Mouse (Mus musculus): ENCODE measurements around the gene Cmss1.

The Cmss1 gene

DNA sequence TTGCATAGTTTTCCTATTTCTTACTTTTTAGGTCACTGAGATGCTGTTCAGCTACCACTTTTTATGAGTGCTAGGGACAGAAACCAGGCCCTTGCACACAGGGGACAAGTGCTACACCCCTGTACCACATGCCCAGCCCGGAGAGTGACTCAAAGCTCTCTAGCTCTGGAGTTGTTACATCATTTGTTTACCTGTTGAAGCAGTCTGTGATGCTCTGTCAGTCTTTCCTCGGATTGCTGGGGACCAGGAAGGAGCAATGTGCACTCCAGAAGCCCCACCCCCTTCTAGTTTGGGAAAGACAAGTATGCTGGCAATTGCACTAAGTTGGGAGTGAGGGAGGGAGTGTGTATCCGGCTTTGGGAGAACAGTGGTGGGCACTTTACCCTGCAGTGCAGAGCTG is 257.0 kb downstream of the Cmss1 start:
- no peak for DNase-seq (ENCODE audit: low read depth, low spot score)

DNA sequence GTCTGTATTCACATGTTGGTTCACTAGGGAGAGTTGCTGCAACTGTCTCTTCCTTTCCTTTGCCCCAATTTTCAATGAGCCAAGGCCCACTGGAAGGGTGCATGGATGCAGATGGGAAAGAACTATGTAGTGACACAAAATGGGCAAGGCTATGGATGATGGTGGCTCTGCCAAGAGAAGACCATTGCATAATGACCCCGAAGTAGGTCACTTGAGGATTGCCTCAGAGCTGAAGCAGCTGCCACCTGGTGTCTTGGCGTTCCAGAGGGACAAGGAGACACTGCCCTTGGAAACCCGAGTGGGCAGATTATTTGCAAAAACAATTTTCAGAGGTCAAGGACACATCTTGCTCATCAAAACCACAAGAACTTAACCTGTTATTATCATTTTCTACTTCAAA is 257.6 kb downstream of the Cmss1 start:
- DNase-seq (ENCODE audit: low read depth, low spot score): no peak

- DNase-seq (ENCODE audit: low read depth, low spot score): no peak
Measured at GRCm38 (mm10) chr16:57346258-57346657, 260.4 kb downstream of the Cmss1 start.

- no peak for DNase-seq (ENCODE audit: low read depth, low spot score)
Measured at GRCm38 (mm10) chr16:57340613-57340898, 266.1 kb downstream of the Cmss1 start.

GRCm38 (mm10) chr16:57339765-57340612 is 266.7 kb downstream of the Cmss1 start:
- DNase-seq (ENCODE audit: low read depth, low spot score): no peak

- DNase-seq (ENCODE audit: low read depth, low spot score): no peak
Measured at GRCm38 (mm10) chr16:57336770-57337423, 269.8 kb downstream of the Cmss1 start.

DNA sequence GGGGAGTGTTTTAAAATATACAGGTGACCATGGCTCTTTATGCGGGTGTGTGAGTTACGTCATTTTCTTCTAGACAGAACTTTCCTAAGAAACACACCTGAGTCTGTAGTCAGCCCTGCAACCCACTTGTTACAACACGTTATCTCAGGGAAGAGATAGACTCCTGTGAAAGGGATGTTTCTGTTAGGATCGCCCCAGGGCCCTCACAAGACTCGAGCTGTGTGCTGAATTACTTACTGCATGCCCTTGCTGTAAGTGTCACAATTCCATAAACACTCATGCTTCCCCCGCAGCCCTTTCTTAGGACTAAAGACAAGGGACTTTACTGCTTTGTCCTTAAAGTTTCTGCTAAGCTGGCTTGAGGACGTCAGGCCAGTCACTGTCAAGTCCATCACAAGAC is 274.4 kb downstream of the Cmss1 start:
- DNase-seq (ENCODE audit: low read depth, low spot score): no peak

- no peak for DNase-seq (ENCODE audit: low read depth, low spot score)
Measured at GRCm38 (mm10) chr16:57330111-57330510, 276.6 kb downstream of the Cmss1 start.

DNA sequence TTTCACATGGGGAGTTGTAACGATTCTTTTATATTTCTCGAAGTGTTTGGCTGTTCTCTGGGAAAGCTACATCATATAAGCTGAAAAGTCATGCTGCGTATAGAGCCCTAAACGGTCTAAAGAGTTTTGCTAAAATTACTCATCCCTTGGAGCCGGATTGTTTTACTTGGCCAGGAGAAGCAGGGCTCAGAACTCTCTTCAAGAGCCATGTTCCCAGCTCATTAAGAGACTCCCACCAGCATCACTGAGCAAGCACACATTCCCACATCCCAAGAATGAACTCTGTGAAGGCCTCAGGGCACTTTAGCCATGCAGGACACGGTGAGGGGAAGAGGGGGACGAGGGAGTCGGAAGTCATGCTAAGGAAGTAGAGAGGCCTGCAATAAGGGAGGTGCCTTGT is 277.6 kb downstream of the Cmss1 start:
- no peak for DNase-seq (ENCODE audit: low read depth, low spot score)

DNA sequence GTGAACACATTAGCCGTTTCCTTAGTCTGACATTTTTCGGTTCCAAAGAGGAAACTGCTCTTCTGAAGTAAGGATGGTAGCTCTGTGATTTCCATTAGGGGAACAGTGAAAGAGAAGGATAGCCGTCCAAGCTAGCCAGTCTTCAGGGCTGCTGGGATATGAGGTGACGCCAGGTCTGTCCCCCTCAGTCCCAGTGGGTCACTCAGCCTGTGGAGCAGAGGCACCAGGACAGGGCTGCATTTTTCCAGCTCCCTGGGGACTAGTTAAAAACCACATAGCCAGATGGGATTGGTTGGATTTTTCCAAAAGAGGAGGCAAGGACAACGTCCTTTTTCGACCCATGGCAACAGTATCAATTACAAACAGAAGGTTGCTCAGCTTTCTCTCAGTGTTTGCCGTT is 279.7 kb downstream of the Cmss1 start:
- peak; percentile 39 for DNase-seq (ENCODE audit: low read depth, low spot score)

GRCm38 (mm10) chr16:57319284-57320124 is 287.2 kb downstream of the Cmss1 start:
- no peak for DNase-seq (ENCODE audit: low read depth, low spot score)

- no peak for DNase-seq (ENCODE audit: low read depth, low spot score)
Measured at GRCm38 (mm10) chr16:57318637-57319125, 288.0 kb downstream of the Cmss1 start.

GRCm38 (mm10) chr16:57317882-57318636 is 288.6 kb downstream of the Cmss1 start:
- no peak for DNase-seq (ENCODE audit: low read depth, low spot score)

DNA sequence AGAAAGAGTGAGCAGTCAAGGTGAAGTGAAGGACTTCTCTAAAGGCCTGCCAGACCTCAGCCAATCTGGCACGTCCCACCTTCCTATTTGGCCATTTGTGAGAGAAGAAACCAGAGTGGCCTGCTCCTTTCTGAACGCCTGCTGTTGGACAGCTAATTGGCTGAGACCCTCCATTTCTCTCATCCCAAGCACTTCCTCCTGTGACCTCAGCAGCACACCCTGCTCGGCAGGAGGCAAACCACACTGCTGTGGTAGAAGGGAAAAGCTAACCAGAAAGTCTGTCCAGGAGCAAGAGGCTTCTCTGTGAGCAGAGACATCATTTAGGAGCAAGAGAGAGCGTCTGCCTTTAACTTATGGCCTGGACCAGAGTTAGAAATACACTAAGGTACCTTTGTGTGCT is 289.5 kb downstream of the Cmss1 start:
- no peak for DNase-seq (ENCODE audit: low read depth, low spot score)

DNA sequence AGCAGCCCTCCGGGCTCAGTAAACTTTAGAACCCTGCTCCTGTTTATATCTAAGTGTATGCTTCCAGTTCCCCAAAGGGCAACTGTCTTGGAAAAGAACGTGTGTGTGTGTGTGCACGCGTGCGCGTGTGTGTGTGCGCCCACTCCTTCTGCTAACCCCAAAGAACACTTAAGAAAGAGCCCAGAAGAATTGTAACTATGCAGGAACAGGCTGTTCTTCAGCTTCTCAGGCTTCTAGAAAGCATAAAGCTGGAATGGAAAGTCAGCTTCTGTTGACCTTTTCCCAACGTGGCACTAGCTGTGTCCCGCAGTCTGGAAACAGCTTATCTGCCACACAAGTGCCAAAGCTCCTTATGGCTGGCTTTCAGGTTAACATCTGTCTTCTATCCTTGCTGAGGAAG is 291.6 kb downstream of the Cmss1 start:
- no peak for DNase-seq (ENCODE audit: low read depth, low spot score)

- no peak for DNase-seq (ENCODE audit: low read depth, low spot score)
Measured at GRCm38 (mm10) chr16:57314236-57314635, 292.4 kb downstream of the Cmss1 start.

DNA sequence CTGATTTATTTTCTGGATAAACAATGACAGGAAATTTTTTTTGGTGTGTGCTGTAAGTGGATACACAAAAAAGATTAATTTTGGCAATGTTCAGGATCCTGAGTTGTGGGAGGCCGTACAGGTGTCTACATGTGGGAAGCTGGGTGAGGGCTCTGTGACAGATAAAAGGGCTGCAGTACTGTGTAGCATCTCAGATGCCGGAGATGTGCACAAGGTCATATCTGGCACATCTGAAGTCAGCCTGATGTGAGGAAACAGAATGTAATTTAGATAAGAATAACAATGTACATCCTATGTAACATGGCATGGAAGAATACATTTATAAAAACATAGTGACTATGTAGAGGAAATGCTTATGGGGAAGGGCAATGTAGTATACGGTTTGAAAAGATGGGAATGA is 293.2 kb downstream of the Cmss1 start:
- DNase-seq (ENCODE audit: low read depth, low spot score): no peak

DNA sequence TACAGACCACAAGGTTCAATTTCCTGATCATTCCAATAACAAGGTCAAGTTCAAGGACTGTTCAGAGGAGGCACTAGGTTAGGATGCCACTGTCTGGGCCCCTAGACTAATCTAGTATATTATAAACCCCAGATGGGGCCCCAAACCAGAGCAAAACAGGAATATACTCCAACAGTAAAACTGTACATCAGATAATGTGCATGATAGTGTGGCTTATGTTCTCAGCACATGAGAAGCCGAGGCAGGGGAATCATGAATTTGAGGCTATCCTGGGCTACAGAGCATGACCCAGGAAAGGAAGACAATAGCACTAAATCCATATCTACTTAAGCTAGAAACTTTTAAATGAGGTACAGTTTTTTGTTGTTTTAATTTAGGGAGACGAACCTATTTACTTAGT is 294.5 kb downstream of the Cmss1 start:
- no peak for DNase-seq (ENCODE audit: low read depth, low spot score)

- no peak for DNase-seq (ENCODE audit: low read depth, low spot score)
Measured at GRCm38 (mm10) chr16:57305463-57305862, 301.2 kb downstream of the Cmss1 start.

DNA sequence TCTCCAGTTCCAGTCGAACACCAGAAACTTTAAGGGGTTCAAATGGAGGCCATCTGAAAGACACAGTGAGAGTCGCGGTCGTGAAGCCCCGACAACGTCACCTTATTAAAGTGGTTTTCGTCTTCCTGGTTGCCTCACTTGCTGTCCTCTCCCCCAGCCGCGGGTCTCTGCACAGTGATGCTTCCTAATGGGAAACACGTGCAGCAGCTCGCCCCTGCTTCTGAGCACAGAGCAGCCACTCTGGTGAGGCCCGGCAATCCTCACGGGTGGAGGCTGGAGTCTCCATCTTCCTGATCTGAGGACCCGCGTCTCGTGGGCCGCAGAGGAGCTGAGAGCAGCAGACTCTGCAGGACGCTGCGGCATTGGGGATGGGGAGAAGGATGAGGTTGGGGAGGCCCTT is 302.9 kb downstream of the Cmss1 start:
- DNase-seq (ENCODE audit: low read depth, low spot score): peak; percentile 47

Data from mesoderm, embryonic 11.5 days (tissue).